Mouse (Mus musculus) adrenal gland, adult 18-20 months (tissue): Measurements from ENCODE around the gene Reps1. TPM values are rescaled to one million over a fixed set of nuclear protein-coding genes. Genes with fewer than 3 reads are reported as not detected.
A peak's percentile ranks its signal among the peaks of the same experiment; 100 is the strongest.

Experiments
- DNase-seq, 2 experiments: peaks; one replicate each; pipeline ENCODE4 v3.0.0; 2021 to 2022; ENCODE audit warnings: low spot score in 2 of 2
- long read RNA-seq, 2 experiments: library from polyadenylated mRNA; stranded (forward); transcript quantifications; one replicate each; pipeline ENCODE4 v2.0.0; 2021
- total RNA-seq, 2 experiments: library from RNA; stranded (reverse); gene quantifications; 1 replicate in 1 of 2; 2 replicates in 1 of 2; pipeline ENCODE4 v1.2.3; 2021

Reps1 gene
- total RNA-seq = 10 to 100 TPM; 26.8 to 30.3 TPM
- long read RNA-seq, experiment 1, transcript Reps1-210 (19 exons, 2,537 nt) = major isoform, 9 of 18 reads
- long read RNA-seq, experiment 1, partial matches to known transcripts = 0 of 18 reads
- long read RNA-seq, experiment 1, other reads (novel, unspliced or antisense) = 6 of 18 reads
- long read RNA-seq, experiment 2, transcript Reps1-210 (19 exons, 2,537 nt) = major isoform, 10 of 23 reads
- long read RNA-seq, experiment 2, transcript Reps1-201 (20 exons, 2,595 nt) = minor isoform, 5 of 23 reads
- long read RNA-seq, experiment 2, partial matches to known transcripts = 6 of 23 reads
- long read RNA-seq, experiment 2, other reads (novel, unspliced or antisense) = 2 of 23 reads

DNA sequence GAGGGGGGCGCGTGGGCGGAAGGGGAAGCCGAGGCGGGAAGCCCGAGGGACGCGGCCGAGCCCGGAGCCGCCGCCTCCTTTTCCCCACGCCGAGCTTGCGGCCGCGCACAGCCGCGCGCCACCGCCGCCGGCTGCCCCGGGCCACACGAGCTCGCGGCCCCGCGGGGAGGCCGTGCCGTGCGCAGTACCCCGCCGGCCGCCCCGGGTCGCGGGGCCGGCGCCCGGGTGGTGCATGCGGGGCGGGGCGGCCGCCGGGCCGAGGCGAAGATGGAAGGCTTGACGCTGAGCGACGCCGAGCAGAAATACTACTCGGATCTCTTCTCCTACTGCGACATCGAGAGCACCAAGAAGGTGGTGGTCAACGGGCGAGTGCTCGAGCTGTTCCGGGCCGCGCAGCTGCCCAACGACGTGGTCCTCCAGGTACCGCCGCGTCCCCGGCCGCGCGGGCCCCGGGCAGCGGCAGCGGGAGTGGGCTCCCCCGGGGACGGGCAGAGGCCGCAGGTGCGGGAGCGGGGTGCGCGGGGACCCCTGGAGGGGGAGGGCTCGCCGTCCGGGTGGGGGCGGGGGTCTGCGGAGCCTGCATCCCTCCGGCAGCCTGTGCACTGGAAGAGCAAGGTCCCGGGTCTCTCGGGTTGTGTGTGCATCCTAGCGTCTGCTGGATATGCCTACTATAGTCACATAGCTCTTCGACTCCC lies at the start of gene Reps1:
TSS of gene Reps1 (plus strand) at position 166 of the 695 bp plus-strand sequence.
- peak; percentile 38 to 47 for DNase-seq

DNA sequence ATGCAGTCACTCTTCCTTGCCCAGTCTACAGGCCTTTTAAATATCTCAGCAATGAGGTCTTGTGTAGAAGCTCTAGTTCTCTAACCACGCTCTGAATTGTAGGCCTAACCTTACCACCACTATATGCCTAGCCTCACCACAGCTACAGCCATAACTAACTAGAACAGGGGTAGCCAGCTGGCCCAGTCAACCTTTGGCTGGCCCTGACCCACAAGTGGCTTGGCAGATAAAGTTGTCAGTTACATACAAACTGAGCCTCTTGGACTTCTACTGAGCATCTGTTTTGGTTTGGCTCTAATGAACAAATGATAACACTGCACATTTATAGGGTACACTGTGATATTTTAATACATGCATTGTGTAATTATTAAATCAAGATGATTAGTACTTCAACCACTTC lies 48.9 kb upstream of the Reps1 start:
- no peak for DNase-seq

- DNase-seq = no peak
These were observed 48.4 kb upstream of the Reps1 start for GRCm38 (mm10) chr10:18007243-18007642.

DNA sequence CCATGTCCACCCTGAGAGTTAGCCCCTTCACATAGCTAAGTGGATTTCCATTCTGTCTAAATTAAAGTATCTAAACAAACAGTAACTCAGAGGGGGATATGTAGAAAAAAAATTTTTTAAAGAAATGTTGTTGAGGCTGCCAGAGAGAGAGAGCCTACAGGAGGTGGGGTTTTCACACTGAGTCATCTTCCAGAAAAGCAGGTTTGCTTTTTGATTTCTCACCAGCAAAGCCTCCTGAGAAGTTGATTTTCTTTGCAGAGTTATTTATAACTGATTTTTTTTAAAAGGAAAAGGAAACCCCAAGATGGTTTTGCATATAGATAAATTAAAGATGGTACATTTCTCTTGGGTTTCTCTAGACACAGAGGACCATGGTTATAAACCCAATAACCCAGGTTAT lies 47.5 kb upstream of the Reps1 start:
- DNase-seq = no peak

- DNase-seq = no peak
These were observed 45.9 kb upstream of the Reps1 start for GRCm38 (mm10) chr10:18009744-18010143.

DNA sequence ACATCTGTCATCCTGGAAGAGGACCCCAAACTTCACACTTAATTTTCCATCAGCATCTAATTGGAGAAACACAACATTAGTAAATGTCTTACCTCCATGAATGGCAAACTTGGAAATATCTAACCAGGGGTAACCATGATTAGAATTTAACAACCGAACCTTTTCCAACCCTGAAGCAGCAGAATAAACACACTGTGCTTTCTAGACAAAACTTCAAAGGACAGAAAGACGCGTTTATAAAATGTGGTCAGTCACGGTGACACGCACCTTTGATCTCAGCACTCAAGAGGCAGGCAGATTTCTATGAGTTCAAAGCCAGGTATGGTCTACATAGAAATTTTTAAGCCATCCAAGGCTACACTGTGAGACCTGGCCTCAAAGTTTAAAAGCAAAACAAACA lies 43.9 kb upstream of the Reps1 start:
- DNase-seq = no peak

- no peak for DNase-seq
These were observed 35.2 kb upstream of the Reps1 start for GRCm38 (mm10) chr10:18020443-18020842.

DNA sequence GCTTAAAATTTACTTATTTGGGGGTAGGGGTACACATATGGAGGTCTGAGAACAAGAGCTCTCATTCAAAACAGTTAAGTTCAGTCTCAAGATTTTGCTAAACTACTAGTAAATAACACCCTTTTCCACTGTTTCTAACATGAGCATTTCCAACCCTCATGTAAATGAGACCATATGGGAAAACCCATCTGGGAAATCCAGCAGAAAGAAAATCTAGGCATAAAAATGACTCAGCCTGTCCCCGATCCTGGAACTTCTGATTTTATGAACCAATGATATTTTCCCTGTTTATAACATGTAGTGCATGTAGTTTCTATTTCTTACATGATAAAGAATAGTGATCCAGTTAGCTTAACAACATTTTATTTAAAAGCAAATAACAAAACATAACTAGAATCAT lies 34.8 kb upstream of the Reps1 start:
- DNase-seq = no peak

DNA sequence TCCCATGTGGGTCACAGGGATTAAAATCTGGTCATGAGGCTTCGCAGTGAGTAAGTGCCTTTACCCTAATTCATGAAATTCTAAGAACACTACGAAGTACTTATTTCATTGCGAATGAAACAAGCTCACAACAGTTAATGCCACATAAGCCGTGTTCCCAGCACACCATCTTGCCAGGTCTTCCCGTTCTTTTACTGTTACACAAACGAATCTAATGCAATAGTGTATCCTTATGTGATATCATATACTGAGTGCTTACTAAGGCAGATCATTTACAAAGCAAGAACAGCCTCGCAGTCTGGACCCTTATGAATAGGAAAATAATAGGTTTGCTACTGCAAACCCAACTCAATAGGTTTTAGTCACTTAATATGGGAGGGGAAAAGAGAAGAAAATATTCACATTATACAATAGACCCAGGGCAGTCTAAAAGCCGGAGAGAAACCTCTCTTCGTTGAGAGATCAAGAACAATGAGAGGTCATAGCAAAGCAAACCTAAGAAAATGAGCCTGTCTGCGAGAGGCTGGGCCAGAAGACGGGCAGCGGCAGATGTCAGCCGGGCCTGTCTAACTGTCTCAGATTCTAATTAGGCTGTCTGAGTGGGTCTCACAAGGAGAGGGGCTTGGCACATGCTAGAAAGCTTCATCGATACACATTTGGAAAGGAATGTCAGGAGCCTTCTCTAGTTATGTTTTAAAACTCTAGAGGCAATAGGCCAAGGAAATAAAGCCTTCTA lies 33.9 kb upstream of the Reps1 start:
- no peak for DNase-seq

DNA sequence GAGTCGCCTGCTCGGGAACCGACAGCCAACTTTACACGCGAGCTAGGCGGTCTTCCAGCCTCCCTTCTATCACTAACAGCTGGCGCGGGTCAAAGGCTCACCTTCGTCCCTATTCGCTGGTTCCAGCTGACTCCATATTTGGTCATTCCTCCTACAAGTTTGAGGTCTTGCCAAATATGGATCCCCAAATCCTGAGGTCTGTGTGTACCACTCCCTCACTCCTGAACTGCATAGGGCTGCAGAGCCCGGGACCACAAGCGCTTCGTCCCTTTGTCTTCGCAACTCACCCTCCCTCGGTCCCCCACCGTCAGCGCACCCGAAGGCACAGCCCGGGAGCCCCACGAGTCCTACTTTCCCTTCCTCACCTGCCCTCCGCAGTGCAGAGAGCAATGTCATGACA lies 33.3 kb upstream of the Reps1 start:
- DNase-seq = peak; percentile 47 to 54

DNA sequence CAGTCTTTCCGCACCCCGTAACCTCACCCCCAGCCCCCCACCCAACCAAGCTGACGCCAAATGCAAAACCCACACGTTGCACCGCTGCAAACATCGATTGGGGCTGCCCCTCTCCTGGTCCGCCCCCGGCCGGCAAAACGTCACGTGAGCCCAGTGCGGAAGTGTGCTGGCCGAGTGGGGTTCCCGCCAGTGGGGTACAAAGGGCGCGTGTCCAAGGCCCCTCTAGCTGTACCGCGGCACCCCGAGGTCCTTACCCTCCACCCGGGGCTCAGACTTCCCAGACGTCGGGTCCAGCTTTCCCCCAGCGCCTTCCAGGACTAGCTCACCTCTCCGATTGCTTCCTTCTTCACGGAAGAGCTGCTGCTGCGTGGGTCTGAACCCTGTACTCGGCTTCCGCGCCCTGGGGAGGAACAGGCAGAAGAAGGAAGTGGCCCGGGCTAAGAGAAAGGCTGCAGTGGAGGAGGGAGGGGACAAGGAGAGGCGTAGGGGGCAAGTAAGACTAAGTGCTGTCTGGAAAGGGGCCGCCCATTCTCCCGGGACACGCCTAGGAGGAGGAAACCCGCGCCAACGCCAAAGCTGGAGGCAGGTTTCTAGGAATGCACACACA lies 32.8 kb upstream of the Reps1 start, which contains the start of gene Abracl:
TSS of gene Abracl (minus strand) at position 548 of the 607 bp plus-strand sequence.
- DNase-seq = peak; percentile 56 to 61

- DNase-seq = no peak
These were observed 21.3 kb upstream of the Reps1 start for GRCm38 (mm10) chr10:18034408-18034807.

GRCm38 (mm10) chr10:18036849-18037248 lies 18.8 kb upstream of the Reps1 start:
- DNase-seq = no peak

DNA sequence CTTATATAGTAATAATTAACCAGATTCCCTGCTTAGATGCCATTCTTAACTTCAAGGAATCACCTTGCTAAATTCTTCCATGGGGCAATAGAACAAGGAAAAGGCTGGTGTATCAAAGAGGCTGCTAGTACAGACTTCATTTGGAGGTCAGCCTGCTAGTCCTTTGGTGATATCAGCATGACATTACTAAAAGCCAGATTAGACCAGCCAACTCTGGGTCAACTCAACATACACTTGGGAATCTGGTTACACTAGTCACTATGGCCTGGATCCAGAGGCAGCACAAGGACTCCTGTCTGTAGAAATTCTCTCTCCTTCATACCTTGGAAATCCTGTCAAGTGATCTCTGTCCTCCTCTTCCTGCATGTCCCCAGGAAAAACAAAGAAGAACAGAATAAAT lies 9.3 kb upstream of the Reps1 start:
- no peak for DNase-seq

GRCm38 (mm10) chr10:18047380-18048146 lies 8.1 kb upstream of the Reps1 start:
- DNase-seq = no peak

- DNase-seq = peak; percentile 83 to 86
These were observed 509 bp upstream of the Reps1 start for GRCm38 (mm10) chr10:18055009-18055695.

DNA sequence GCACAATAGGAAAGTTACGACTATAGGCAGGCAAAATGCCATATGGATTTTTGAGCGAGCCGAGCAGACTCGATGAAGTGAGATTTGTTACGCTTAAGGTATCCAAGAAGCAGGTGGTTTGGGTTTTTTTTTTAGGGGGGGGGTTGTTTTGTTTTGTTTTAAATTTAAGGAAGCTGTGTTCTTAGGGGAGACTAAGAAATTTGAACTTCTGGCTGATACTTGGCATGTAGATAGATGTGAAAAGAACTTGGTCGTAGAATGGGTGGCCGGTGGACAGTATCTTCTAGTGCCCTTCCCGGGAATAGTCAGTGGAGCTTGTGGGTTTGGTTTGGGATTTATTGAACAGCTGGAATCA lies 707 bp downstream of the Reps1 start:
- no peak for DNase-seq

GRCm38 (mm10) chr10:18058681-18059338 lies 3.1 kb downstream of the Reps1 start:
- DNase-seq = no peak

DNA sequence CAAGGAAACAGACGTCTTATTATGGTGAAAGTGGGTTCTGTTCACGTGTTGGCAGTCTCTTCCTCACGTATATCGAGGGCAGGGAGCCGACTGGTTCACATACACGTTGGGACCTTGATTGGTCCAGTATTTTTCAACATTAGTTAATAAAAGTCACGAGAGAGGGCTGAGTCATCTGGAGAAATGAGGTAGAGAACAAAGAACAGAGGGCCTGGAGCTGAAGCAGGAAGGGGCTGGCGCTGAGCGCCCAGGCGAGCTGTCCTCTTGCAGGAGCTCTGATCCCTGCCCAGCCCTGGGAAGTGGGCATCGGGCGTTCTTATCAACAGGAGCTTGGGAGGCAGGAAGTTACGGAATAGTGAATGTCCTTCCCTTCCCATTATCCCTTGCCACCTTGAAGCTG lies 4.1 kb downstream of the Reps1 start:
- DNase-seq = no peak

DNA sequence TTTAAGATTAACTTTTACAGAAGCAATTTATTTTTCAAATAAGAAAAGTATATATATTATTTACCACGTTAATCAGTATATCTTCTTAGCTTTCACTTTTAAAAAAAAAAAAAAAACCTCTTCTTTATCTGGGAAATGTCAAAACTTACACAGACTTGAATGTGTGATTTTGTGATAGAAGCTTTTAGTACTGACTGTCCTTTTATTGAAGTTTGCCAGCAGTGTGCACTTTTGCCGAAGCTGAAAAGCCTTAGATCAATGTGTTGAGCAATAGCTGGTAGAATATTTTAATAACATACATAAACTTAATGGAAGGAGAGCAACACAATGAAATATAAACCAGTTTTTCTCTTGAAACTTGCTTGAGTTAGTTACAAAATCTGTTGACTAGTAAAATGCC lies 5.1 kb downstream of the Reps1 start:
- DNase-seq = no peak
